Mouse (Mus musculus) CD4-positive helper T cell, adult 2 months (primary cell): Measurements from ENCODE around the gene St6galnac4.

Experiments used
- DNase-seq: peaks from one replicate; pipeline ENCODE4 v3.0.0-alpha.2; 2012; ENCODE audit warnings: low read depth, missing footprints, low spot score

St6galnac4 gene

DNA sequence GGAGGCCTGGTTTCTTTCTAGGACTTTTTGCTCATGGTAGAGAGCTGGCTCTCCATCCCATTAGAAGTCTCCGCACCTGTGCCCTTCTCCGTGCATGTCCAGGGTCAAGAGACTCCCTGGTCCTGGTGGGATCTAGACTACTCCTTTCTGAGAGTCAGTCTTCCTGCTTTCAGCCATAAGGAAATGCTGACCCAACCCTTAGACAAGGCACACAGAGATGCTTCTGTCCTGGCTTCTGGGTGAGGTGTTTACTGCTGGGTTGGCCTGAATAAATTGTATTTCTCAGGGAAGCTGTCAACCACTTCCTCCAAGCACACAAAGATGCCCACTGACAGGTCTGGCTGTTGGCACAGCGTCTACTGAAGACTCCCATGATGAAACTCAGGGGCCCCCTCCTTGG lies 12.5 kb downstream of the St6galnac4 start, which contains the start of gene St6galnac6:
Gene St6galnac6 (plus strand): TSS at position 301 of the 400 bp plus-strand sequence.
- no peak for DNase-seq

DNA sequence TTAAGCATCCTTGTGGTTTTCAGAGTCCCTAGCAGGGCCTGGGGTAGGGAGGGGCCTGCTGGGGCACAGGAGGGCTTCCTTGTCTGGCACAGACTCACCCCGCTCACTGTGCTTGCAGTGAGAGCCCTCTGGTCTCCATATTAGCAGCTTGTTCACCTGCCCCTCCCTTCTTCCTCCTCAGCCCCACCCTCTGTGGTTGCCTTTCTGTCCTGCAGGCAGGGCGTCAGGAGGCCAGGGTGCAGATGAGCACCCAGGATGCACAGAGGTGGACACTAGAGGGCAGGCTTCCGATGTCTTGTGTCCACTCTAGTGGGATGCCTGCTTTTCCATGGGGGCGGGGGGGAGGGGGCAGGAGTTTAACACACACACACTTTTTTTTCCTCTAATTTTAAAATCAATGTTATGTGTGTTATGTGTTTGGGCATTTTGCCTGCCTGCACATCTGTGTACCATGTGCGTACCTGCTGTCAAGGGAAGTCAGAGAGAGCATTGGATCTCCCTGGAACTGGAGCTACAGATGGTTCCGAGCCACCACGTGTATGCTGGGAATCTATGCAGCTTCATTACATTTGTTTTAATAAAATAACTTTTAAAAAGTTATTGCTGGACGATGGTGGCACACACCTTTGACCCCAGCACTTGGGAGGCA lies 14.6 kb downstream of the St6galnac4 start:
- DNase-seq: peak; percentile 67

- peak; percentile 85 for DNase-seq
Observed at GRCm38 (mm10) chr2:32602600-32603054, 15.7 kb downstream of the St6galnac4 start.

GRCm38 (mm10) chr2:32604631-32605030 lies 17.7 kb downstream of the St6galnac4 start:
- no peak for DNase-seq

DNA sequence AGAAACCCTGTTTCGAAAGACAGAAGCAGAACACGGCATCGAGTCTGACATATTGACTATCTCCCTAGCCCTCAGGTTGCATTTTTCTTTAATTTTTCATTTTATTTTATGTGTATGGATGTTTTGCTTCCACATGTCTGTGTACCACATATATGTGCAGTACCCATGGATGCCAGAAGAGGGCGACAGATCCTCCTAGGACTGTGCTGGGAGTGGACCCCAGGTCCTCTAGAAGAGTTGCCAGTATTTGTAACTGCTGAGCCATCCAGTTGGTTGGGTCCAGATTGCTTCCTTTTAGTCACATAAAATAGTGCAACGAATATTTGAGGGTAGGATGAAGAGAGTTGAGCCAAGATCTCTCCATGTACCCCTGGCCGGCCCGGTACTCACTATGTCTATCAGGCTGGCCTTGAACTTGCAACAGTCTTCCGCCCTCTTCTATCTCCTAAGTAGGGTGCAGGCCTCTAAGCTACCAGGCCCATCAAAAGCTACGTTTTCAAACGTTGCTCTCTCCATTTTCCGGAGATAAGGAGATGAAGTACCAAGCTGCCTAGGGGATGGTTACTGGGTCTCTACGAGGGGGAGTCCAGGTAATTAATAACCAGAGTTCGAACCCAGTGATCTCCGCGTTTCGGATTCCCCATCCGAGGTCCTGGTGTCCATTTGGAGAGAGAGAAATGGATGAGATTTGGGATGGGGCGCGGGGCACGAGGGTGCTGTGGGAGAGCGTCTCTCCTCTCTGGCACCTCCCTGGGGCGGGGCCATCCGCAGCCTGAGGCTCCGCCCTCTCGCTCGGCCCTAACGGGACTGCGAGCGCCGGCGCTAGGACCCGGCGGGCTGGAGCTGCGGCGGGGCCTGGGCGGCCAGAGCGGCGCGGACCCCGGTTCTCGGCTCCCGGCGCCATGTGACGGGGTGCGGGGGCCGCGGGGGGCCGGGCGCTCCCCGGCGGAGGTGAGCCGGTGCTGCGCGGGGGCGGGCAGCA lies 19.6 kb downstream of the St6galnac4 start:
- DNase-seq: peak; percentile 81

DNA sequence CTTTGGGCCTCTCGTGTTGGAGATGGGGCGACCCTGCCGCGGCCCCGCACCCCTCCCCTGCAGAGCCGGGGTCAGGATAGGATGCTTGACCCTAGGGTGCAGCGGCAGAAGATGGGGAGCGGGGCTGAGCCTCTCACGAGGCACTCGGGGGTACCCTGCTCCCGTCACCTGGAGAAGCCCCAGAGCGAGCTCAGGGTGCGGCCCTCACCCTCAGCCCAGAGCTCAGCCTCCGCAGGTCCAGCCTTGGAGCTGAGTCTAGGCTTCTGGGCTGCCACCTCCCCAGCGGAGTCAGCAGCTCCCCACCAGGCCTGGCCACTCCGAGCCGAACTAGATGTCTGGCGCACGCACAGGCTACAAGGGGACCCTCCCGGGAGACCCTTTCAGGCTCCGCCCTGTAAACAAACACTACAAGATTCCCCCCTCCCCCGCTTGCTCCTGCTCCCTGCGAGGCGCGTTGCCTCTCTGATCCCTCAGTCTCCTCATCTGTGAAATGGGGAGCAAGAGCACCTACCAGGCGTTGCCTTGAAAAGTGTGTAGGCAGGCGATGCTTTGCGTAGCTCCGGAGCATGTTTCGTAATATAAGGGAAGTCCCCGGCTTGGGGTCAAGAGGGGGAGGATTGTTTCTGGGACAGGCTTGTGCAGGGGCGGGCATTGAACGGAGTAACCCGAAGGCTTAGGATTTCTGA lies 20.5 kb downstream of the St6galnac4 start:
- DNase-seq: peak; percentile 75

DNA sequence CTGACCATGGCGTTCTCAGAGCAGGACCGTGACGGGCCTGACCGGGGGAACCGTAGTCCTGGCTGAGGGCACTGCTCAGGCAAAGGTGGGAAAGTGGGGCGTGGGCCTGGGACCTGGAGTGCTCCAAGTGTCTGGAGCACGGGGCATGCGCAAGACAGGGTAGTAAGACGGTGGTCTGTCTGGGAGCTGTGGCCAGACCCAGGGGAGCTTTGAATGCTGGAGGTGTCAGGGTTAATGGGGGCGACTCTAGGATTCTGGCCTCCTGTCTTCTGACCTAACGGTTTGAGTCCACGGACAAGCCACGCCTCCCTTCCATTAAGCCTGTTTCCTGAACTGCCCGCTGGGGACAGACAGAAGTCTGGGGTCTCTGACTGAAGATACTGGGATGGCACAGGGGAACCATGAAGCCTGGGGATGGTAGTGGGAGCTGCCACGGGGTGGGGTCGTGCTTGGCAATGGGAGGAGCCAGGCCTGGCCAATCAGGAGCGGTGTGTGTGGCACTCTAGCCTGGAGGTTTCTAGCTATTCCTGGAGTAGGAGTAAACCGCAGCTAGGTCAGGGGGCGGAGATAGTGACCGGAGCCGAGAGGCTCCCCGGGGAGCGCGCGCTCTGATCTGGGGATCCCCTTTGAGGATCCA lies 21.4 kb downstream of the St6galnac4 start:
- DNase-seq: peak; percentile 67

DNA sequence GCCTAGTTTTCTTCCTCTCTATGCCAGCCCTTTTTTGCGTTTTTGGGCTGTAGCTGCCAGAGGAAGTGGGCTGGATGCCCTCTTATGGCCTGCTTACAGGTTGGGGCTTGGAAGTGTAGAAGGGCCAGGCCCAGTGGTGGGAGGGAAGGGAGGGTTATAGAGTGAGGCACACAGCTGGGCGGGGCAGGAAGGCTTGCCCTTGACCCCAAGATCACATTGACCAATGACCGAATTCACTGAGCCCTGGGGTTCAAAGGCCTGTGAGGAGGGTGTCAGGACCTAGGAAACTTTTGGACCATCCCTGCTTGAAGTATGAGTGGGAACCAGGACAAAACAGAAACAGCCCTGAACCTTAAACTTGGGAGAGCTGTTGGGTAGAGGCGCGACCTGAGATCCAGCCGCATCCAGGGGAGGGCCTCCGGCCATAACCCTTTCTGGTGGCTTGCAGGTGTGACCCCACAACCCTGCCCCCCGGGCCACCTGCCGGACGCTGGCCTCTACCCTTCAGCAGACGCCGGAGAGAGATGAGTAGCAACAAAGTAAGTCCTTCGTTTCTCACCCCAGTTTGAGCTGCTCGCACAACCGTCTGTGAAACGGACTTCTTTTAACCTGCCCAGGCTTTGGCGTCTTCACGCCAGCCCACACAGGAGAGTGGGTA lies 22.0 kb downstream of the St6galnac4 start:
- DNase-seq: no peak

GRCm38 (mm10) chr2:32610610-32611229 lies 23.8 kb downstream of the St6galnac4 start:
- peak; percentile 24 for DNase-seq

GRCm38 (mm10) chr2:32612274-32612673 lies 25.4 kb downstream of the St6galnac4 start:
- DNase-seq: no peak

- DNase-seq: no peak
Observed at GRCm38 (mm10) chr2:32617109-32617508, 30.2 kb downstream of the St6galnac4 start.

DNA sequence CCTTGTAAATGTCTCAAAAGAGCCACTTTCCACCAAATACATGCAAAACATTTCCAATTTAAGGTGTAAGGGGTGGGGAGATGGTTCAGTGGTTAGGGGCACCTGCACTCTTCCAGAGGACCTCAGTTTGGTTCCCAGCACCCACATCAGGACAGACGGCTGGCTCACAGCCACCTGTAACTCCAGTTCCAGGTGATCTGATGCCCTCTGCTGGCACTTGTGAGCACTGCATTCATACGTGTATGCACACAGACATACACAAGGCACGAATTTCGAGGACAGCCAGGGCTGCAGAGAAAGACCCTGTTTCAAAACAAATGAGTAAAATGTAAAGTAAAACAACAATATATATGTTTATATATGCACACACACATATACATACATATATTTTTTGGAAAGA lies 30.7 kb downstream of the St6galnac4 start:
- no peak for DNase-seq

DNA sequence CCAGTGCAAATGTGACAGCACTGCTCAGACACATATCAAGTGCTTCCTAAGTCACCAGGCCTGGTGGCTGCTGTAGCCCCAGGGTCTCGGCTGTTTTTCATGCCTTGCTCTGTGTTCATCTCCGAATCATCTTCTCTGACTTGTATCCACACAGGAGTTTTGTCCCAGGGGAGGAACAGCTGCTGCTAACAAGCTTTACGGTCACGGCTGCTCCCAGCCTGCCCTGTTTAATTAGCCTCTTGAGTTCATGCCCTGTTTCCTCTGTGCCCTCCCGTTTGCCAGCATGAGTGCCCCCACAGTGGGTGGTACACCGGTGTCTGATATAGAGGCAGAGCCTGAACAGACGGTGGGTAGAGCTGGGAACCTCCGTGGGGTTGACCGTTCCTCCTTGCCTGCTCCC lies 31.2 kb downstream of the St6galnac4 start:
- no peak for DNase-seq

DNA sequence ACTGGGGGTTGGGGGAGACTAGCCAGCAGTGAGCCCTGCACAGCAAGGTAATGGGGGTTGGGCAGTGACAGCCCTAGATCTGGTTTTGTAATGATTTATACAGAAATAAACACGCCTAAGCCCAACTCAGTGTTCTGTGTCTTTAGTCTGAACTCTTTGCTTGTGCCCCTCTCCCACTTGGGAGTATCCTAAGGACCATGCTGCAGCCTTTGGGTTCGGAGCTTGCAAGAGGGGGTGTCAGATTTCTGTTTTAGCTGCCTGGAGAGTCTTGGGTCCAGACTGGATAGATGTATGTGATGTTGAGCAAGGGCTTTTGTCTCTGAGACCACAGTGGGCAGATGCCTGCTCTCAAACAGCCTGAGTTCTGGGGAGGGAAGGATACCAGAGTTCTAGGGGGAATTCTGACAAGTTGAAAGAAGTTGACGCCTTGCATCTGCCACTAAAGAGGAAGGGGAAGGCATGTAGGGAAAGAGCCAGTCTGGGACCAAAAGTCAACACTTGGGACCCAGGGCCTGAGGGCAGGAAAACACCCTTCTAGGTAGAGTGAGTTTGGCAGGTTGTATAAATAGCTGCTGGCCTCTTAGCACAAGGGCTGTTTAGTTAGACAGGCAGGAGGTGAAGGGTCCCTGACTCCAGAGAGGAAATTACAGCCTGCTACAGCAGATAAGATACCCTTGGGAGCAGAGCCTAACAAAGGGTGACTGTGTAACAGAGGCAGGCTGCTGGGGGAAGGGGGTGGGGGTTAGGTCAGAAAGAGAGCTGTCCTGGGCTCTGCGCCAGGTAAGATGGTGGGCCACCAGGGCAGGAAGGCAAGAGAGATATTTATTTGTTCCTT lies 34.0 kb downstream of the St6galnac4 start:
- no peak for DNase-seq

DNA sequence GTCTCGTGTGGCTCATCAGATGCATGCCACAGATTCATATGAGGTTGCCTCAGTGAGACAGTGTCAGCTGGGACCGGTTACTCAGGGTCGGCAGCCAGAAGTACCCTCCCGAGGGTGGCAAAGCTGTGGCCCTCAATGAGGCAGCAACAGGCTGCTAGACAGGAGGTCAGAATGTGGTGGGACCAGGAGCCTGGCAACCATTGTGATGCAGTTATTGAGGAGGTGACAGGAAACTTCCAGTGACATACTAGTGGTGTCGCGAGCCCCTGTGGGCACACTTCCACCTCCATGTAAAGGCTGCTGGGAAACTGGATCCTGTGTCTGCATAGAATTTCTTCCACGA lies 34.6 kb downstream of the St6galnac4 start, which contains the start of gene Ak1:
Gene Ak1 (plus strand): TSS at position 242 of the 343 bp plus-strand sequence.
- no peak for DNase-seq

DNA sequence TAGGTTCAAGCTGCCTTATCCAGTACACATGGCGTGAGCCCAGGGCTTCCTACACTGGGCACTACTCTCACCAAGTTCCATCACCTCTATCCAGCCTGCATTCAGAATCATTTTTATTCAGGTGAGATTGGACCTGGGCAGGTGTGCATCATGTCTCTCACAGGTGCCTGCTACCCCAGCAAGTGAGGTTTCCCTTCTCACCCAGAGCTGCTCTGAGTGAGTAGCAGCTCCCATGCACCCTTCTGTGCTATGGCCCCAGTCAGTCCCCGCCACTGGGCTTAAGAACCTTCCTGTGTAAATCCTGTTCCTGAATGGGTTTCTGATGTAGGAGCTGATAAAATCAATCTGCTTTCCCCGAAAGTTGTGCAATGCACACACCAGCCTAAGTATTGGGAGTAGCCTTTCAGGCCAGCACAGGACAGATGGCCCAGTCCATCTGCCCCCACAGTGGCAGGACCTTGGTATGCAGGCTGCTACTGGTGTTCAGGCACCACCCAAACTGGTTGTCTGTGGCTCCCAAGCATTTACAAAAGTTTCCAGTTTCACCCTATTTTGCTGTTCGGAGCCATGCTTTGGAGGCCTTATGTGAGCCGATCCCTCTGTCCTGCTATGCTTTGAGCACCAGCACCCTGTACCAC lies 37.3 kb downstream of the St6galnac4 start:
- no peak for DNase-seq

GRCm38 (mm10) chr2:32625212-32625872 lies 38.4 kb downstream of the St6galnac4 start:
- DNase-seq: no peak

- no peak for DNase-seq
Observed at GRCm38 (mm10) chr2:32625873-32626694, 39.2 kb downstream of the St6galnac4 start.
